Mouse (Mus musculus): ENCODE results near the gene Vav1.
A peak's percentile ranks its signal among the peaks of the same experiment; 100 is the strongest.
"Not testable (repeated sequence)": the region's sequence is repeated elsewhere in the genome, so short reads cannot be mapped to it uniquely, and the experiment has no call there.

Gene Vav1

GRCm38 (mm10) chr17:57253306-57253705, 25.6 kb upstream of the Vav1 start:
- no peak for DNase-seq

GRCm38 (mm10) chr17:57255354-57255753, 23.5 kb upstream of the Vav1 start:
- peak; percentile 49 for DNase-seq

- DNase-seq, result no peak
Observed at GRCm38 (mm10) chr17:57256921-57257485, 21.9 kb upstream of the Vav1 start.

- DNase-seq, result no peak
Observed at GRCm38 (mm10) chr17:57258191-57258590, 20.7 kb upstream of the Vav1 start.

GRCm38 (mm10) chr17:57259742-57260141, 19.2 kb upstream of the Vav1 start:
- no peak for DNase-seq

- no peak for DNase-seq
Observed at GRCm38 (mm10) chr17:57260351-57260750, 18.5 kb upstream of the Vav1 start.

- no peak for DNase-seq
Observed at GRCm38 (mm10) chr17:57261286-57261685, 17.6 kb upstream of the Vav1 start.

- no peak for DNase-seq
Observed at GRCm38 (mm10) chr17:57261796-57262195, 17.1 kb upstream of the Vav1 start.

- DNase-seq, result no peak
Observed at GRCm38 (mm10) chr17:57262901-57263550, 15.9 kb upstream of the Vav1 start.

- no peak for DNase-seq
Observed at GRCm38 (mm10) chr17:57264164-57264563, 14.7 kb upstream of the Vav1 start.

GRCm38 (mm10) chr17:57264972-57265945, 13.6 kb upstream of the Vav1 start:
- peak; percentile 92 for DNase-seq

GRCm38 (mm10) chr17:57267556-57268126, 11.3 kb upstream of the Vav1 start:
- no peak for DNase-seq

- DNase-seq, result no peak
Observed at GRCm38 (mm10) chr17:57271301-57271700, 7.6 kb upstream of the Vav1 start.

GRCm38 (mm10) chr17:57273846-57274245, 5.1 kb upstream of the Vav1 start:
- no peak for DNase-seq

GRCm38 (mm10) chr17:57274686-57275085, 4.2 kb upstream of the Vav1 start:
- no peak for DNase-seq

GRCm38 (mm10) chr17:57275111-57275996, 3.5 kb upstream of the Vav1 start:
- DNase-seq, result peak; percentile 95

- peak; percentile 45 for DNase-seq
Observed at GRCm38 (mm10) chr17:57275997-57276351, 2.9 kb upstream of the Vav1 start.

GRCm38 (mm10) chr17:57276634-57277121, 2.2 kb upstream of the Vav1 start:
- peak; percentile 87 for DNase-seq

- not testable (repeated sequence) for DNase-seq
Observed at GRCm38 (mm10) chr17:57277598-57278261, 1.2 kb upstream of the Vav1 start.

- DNase-seq, result no peak
Observed at GRCm38 (mm10) chr17:57278537-57278936, 363 bp upstream of the Vav1 start.

- DNase-seq, result no peak
Observed at GRCm38 (mm10) chr17:57279591-57280224, 808 bp downstream of the Vav1 start.
